Mouse (Mus musculus) cerebellum, adult 2 months (tissue): ENCODE data around the gene Top1.

Experiments used
- CTCF ChIP-seq: fragments of 200-500 bp; IDR thresholded peaks from 2 replicates; pipeline ENCODE4 v1.5.1; 2011; ENCODE audit warnings: low read depth, mild to moderate bottlenecking, control low read depth, low read length, moderate library complexity, borderline replicate concordance; ENCODE audit not compliant: insufficient read depth
- POLR2A ChIP-seq: fragments of 200-500 bp; IDR thresholded peaks from 2 replicates; pipeline ENCODE4 v1.6.1; 2011; ENCODE audit warnings: low read length, control low read depth, borderline replicate concordance; ENCODE audit not compliant: insufficient read depth

DNA sequence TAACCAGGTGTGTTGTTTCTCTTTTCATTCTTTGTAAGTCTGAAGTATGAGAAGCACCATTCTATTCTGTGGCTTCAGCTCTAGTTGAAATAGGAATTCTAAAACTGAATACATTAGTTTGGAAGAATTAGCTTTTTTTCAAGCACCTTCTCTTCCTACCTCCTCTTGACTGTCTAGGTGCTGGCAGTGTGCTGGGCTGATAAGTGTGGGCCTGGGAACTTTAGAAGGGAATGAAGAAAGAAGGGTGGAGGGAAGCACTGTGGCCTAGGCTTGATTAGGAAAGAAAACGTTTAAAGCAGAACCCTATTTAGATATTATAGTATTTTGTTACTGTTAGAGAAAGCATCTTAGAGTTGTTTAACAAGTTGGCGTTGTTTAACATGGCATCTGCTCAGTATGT is 5.5 kb downstream of the Top1 start:
- TF ChIP-seq CTCF (no peak), POLR2A (no peak)
